Mouse (Mus musculus) thymus, adult 2 months (tissue): ENCODE data around the gene Plekho2. TPM values are rescaled to one million over a fixed set of nuclear protein-coding genes. Genes with fewer than 3 reads are reported as not detected.
A peak's percentile ranks its signal among the peaks of the same experiment; 100 is the strongest.

ENCODE experiments used
- DNase-seq: peaks from one replicate; pipeline ENCODE4 v3.0.0; 2021
- H3K27ac ChIP-seq: fragments of 200-500 bp; 2 replicates; pipeline ENCODE4 v1.5.1; 2012; ENCODE audit warnings: low read length, control low read depth; ENCODE audit not compliant: control insufficient read depth, insufficient read depth
- H3K27me3 ChIP-seq: fragments of 200-500 bp; 2 replicates; pipeline ENCODE4 v1.6.1; 2012; ENCODE audit warnings: mild to moderate bottlenecking, low read length, moderate library complexity, mixed read lengths; ENCODE audit not compliant: control insufficient read depth, insufficient read depth
- H3K36me3 ChIP-seq: fragments of 200-500 bp; 2 replicates; pipeline ENCODE4 v1.6.1; 2012; ENCODE audit warnings: mild to moderate bottlenecking, low read length, moderate library complexity; ENCODE audit not compliant: control insufficient read depth, insufficient read depth
- H3K4me1 ChIP-seq: fragments of 200-500 bp; replicated peaks from 2 replicates; pipeline ENCODE4 v1.6.1; 2012; ENCODE audit warnings: low read length; ENCODE audit not compliant: control insufficient read depth, insufficient read depth
- H3K4me3 ChIP-seq: fragments of 200-500 bp; 2 replicates; pipeline ENCODE4 v1.5.1; 2012; ENCODE audit warnings: mild to moderate bottlenecking, low read length, control low read depth, moderate library complexity; ENCODE audit not compliant: control insufficient read depth, insufficient read depth
- CTCF ChIP-seq: fragments of 200-500 bp; IDR thresholded peaks from 2 replicates; pipeline ENCODE4 v1.5.1; 2012; ENCODE audit warnings: mild to moderate bottlenecking, control low read depth, low read length, moderate library complexity, borderline replicate concordance; ENCODE audit not compliant: control insufficient read depth, poor library complexity, insufficient read depth; ENCODE audit errors: extremely low read depth
- POLR2A ChIP-seq: fragments of 200-500 bp; IDR thresholded peaks from 2 replicates; pipeline ENCODE4 v1.6.1; 2012; ENCODE audit warnings: mild to moderate bottlenecking, low read length, control low read depth, moderate library complexity; ENCODE audit not compliant: control insufficient read depth, poor library complexity, insufficient read depth; ENCODE audit errors: extremely low read depth
- WGBS: fragments of 180-500 bp; shearing (Covaris S2); methylation state at CpG from one replicate; pipeline ENCODE4 v1.1.7; 2018; 5-methylcytosine and 5-hydroxymethylcytosine counted together
- polyA plus RNA-seq: library from polyadenylated mRNA; depleted of rRNA; stranded (reverse); fragments of >200 nt; gene quantifications from 2 replicates; pipeline ENCODE4 v1.2.3, GENCODE M21; 2012

The Plekho2 gene
- polyA plus RNA-seq, 1 experiment, result 38.8 TPM

DNA sequence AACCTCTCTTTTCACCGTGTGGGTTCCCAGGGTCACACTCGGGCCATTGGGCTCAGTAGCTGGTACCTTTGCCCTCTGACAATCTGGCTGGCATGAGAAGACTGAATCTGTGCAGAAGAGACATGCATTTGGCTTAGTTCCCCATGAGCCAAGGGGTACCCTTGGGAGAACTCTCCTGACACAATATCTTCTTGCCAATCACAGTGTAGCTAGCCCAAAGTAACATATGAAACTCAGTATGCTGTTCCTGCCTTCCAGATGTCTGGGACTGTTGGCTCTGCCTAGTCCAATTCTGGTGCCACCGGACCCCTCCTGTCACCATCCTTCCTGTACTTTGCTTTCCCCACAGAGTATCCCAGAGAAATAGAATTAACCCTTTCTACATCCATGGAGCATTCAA is 30.7 kb downstream of the Plekho2 start:
- H3K4me3 ChIP-seq, result no peak overlapping the region
- H3K27me3 ChIP-seq, result no peaks in the 10 kb centered on the region
- H3K36me3 ChIP-seq, result no peaks in the 10 kb centered on the region
- peaks cover 48% of the 10 kb centered on the region for H3K4me1 ChIP-seq
- no peak for DNase-seq
- 89% methylated on average over 3 of the region's 3 CpGs for WGBS
- no peak for TF ChIP-seq CTCF
- TF ChIP-seq POLR2A, result no peak
- H3K27ac ChIP-seq, result no peak overlapping the region

DNA sequence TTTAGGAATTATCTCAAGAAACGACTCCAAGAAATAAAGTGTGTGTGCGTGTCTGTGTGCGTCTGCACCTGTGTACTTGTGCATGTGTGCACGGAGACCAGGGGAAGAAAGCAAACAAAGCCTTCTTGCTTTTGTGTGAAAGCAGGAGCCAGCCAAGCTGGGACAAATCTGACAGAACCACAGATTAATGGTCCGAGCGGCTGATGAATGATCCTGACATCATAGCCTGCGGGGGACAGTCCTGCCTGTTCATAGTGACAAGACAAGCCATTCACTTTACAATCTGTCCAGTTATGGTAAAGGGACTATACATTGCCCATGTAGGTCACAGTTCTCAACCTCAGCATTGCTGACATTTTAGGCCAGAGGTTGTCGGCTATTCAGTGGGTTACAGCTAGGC is 31.5 kb downstream of the Plekho2 start:
- Histone ChIP-seq H3K4me1 (peaks cover 48% of the 10 kb centered on the region), H3K27ac (no peak overlapping the region), H3K36me3 (no peaks in the 10 kb centered on the region), H3K4me3 (no peak overlapping the region), H3K27me3 (no peaks in the 10 kb centered on the region)
- DNase-seq, result no peak
- no peak for TF ChIP-seq CTCF
- TF ChIP-seq POLR2A, result no peak
- WGBS, result 87% methylated on average over 8 of the region's 8 CpGs

DNA sequence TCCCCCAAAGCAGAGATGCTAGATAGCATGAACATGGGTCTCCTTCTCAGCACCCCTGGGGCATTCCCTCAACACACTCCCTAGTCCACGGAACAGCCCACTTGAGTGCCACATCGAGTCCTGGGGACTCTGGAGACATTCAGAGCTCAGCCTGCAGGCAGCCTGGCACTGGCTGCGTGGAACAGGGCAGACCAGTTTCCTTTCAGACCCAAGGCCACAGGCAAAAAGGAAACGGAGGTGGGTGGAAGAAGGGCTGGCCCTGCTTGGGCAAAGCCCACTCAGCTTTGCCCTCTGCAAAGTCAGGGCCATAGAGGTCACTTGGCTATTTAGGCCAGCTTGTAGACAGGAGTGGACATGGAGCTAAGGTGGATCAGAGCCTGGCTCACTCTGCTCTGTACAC is 32.0 kb downstream of the Plekho2 start:
- no peak overlapping the region for H3K27ac ChIP-seq
- no peak for DNase-seq
- H3K4me3 ChIP-seq, result no peak overlapping the region
- no peak for TF ChIP-seq CTCF
- TF ChIP-seq POLR2A, result no peak
- whole genome bisulfite sequencing, result 31% methylated on average over 4 of the region's 4 CpGs
- no peaks in the 10 kb centered on the region for H3K27me3 ChIP-seq
- H3K36me3 ChIP-seq, result no peaks in the 10 kb centered on the region
- peaks cover 48% of the 10 kb centered on the region for H3K4me1 ChIP-seq

DNA sequence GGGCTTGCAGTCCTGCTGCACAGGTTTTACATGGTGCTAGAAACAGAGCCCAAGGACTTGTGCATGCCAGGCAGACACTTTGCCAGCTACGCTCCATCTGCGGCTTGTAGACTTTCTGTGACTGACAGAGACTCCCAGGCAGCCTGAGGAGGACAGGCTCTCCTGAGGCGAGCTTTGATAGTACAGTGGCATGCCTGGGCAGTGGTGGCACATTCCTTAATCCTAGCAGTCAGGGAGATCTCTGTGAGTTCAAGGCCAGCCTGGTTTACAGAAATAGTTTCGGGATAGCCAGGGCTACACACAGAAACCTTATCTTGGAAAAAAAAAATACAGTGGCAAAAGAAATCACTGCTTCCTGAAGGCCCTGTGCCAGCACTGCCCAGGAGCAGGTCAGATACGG is 32.7 kb downstream of the Plekho2 start:
- H3K27me3 ChIP-seq, result no peaks in the 10 kb centered on the region
- 96% methylated on average over 5 of the region's 5 CpGs for WGBS
- TF ChIP-seq CTCF (no peak), POLR2A (no peak)
- peaks cover 45% of the 10 kb centered on the region for H3K4me1 ChIP-seq
- H3K4me3 ChIP-seq, result no peak overlapping the region
- H3K36me3 ChIP-seq, result no peaks in the 10 kb centered on the region
- H3K27ac ChIP-seq, result no peak overlapping the region
- DNase-seq, result no peak

DNA sequence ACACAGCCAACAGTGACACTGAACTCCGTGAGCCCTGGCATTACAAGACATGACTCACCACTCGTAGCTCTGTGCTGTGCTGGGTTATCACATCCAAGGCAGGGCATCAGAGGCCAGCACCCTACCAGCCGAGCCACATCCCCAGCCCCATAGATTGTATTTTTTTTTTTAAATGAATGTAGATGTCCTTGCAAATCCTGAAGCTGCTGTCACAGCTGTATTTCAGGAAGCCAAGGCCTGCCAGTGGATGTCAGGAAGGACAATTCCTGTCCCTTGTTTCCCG is 33.5 kb downstream of the Plekho2 start:
- Histone ChIP-seq H3K27ac (no peak overlapping the region), H3K27me3 (no peaks in the 10 kb centered on the region), H3K36me3 (no peaks in the 10 kb centered on the region), H3K4me1 (peaks cover 45% of the 10 kb centered on the region), H3K4me3 (no peak overlapping the region)
- no peak for TF ChIP-seq POLR2A
- TF ChIP-seq CTCF, result no peak
- DNase-seq, result no peak
- WGBS, result 67% methylated on average over 4 of the region's 4 CpGs

DNA sequence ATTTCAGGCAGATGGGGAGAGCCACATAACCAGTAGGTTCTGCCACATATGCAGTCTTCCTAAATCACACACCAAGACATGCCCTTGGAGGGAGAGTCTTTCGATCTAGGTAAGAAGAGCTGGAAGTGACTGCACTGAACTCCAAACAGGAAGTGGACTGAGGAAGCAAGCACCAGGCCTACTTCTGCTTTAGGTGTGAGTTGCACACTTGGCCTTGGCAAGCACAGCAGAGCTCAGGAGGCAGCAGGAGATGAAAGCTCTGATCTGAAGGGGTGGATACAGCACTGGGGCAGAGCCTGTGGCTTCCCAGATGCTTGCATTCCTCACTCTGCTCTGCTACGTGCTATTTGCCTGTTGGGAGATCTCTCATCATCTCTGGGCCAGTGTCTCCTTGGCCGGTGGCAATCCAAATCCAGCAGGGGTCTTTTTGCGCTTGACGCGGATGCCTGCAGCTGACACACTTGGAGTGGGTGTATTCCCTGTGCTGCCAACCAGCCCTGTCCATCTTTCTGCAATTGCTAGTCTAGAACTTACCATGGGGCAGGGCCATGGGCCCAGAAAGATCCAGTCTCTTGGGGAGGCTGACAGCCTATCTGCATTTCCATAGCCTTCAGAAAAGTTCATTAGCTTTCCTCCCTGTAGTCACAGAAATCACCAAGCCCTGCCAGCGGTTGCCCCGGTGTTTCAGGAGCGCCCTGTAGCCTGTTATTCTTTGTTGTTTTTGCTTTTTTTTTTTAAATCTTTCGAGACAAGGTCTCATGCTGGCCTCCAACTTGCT is 34.0 kb downstream of the Plekho2 start:
- Histone ChIP-seq H3K27ac (peak overlapping the region; percentile 13; the same call in 1 of the 2 replicates), H3K36me3 (no peaks in the 10 kb centered on the region), H3K4me3 (no peak overlapping the region), H3K4me1 (peaks cover 44% of the 10 kb centered on the region), H3K27me3 (no peaks in the 10 kb centered on the region)
- 65% methylated on average over 10 of the region's 10 CpGs for WGBS
- TF ChIP-seq CTCF, result no peak
- TF ChIP-seq POLR2A, result no peak
- DNase-seq, result no peak

DNA sequence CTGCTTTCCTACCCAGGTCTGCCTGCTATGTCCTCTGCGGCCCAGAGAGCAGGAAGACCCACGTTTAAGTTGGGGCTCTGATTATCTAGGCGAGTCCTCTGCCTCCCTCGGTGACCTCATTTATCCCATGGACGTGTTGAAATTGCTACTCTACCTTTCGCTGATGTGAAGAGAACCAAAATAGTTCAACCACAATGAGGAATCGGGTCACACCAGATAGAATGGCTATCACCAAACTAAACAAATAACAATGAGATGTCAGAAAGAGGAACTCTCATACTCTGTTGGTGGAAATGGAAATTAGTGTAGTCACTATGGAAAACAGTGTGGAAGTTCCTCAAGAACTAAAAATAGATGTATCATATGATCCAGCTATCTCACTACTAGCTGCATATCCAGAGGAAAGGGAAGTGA is 37.7 kb downstream of the Plekho2 start:
- Histone ChIP-seq H3K4me3 (no peak overlapping the region), H3K27ac (peak overlapping the region; percentile 49), H3K27me3 (no peaks in the 10 kb centered on the region), H3K36me3 (no peaks in the 10 kb centered on the region), H3K4me1 (peaks cover 26% of the 10 kb centered on the region)
- no peak for DNase-seq
- TF ChIP-seq CTCF (no peak), POLR2A (no peak)
- 21% methylated on average over 7 of the region's 7 CpGs for WGBS
